Mouse (Mus musculus): ENCODE results near the gene Timeless. TPM values are rescaled to one million over a fixed set of nuclear protein-coding genes. Genes with fewer than 3 reads are reported as not detected.
"Not testable (repeated sequence)": the region's sequence is repeated elsewhere in the genome, so short reads cannot be mapped to it uniquely, and the experiment has no call there.

Timeless gene
- polyA plus RNA-seq, 1 experiment, result 3.6 TPM

DNA sequence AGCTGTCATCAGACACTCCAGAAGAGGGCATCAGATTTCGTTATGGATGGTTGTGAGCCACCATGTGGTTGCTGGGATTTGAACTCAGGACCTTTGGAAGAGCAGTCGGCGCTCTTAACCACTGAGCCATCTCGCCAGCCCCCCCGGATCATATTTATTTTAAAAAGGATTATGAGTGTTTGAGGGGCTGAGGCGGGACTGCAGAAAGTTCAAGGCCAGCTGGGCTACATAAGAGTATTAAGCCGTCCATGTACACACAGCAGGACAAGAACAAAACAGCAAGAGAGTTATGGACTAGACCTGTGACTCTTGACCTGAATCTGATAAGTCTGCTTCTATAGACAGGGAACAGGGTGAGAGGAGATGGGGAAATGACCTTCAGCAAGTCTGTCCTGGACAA lies 28.5 kb downstream of the Timeless start:
- H3K4me1 ChIP-seq (ENCODE audit: control insufficient read depth, insufficient read depth, insufficient read length, low read length); H3K27ac ChIP-seq (replicated peaks; ENCODE audit: low read depth, low read length); H3K4me3 ChIP-seq (ENCODE audit: insufficient read depth, low read depth, low read length): not testable (repeated sequence)

DNA sequence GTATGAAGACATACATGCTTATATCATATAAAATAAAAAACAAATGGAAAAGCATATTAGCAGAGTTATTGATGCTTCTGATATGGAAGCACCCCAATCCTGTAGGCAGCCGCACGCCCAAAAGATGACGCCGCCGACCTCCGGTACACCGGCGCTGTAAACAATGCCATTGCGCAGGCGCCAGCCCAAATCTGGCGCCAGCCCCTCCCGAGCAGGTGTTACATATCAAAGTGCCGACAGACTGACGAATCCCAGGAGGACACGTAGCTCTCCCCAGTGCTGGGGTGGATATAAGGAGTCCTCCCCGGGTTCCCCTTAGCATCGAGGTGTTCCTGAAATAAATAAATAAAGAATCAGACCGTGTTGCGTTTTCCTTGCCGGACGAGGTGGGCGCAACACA lies 30.4 kb downstream of the Timeless start:
- no peaks in the 10 kb centered on the region for H3K4me1 ChIP-seq (ENCODE audit: control insufficient read depth, insufficient read depth, insufficient read length, low read length)
- H3K27ac ChIP-seq (replicated peaks; ENCODE audit: low read depth, low read length), result no peak overlapping the region
- no peak overlapping the region for H3K4me3 ChIP-seq (ENCODE audit: insufficient read depth, low read depth, low read length)

DNA sequence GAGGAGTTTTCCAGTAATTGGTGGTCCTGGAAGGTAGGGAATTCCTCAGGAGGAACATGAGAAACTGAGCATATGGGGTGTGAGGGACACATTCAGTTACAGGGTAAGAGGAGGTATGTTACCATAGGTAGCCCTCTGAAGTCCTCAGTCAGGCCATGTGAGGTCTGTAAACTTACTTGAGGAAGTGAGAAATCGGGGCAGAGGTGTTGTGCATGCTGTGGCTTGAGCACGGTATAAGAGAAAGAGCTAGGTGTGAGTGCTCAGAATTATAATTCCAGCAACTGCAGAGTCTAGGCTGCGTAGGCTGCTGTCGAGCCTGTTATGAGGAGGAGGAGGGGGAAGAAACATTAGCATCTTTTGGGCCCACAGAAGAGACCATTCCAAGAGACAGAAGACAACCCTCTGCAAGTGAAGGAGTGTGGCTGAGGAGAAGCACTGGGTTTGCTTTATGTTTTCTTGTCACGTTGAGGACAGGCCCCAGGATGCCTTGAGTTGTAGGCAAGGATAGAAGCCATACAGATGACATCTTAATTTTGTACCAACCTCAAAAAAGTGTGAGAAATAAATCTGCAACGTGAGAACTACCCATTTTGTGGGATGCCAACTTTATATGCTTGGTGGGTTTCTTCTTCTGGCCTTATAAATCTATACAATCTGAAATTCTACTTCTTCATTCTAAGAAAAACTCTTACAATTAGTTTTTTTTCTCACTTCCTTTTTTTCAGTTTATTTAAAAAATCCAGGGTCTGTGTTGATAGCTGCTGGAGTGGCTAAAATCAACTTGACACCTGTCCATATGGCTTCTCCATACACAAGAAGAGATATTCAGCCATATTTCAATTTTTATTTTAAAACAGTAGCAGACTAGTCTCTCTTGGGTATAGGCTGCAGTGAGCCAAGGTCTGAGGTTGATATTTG lies 31.8 kb downstream of the Timeless start:
- Histone ChIP-seq H3K4me3 (ENCODE audit: insufficient read depth, low read depth, low read length) (no peak overlapping the region), H3K4me1 (ENCODE audit: control insufficient read depth, insufficient read depth, insufficient read length, low read length) (no peaks in the 10 kb centered on the region), H3K27ac (replicated peaks; ENCODE audit: low read depth, low read length) (no peak overlapping the region)

GRCm38 (mm10) chr10:128268371-128268770 lies 36.5 kb downstream of the Timeless start, which contains the start of gene Apof:
Apof (plus strand) TSS chr10:128268671.
- Histone ChIP-seq H3K4me3 (ENCODE audit: insufficient read depth, low read depth, low read length) (no peak within 1 kb of the TSS), H3K27ac (replicated peaks; ENCODE audit: low read depth, low read length) (peak within 1 kb of the TSS; percentile 70; the same call in 1 of the 2 replicates)

GRCm38 (mm10) chr10:128269206-128269910 lies 37.5 kb downstream of the Timeless start:
- H3K27ac ChIP-seq (replicated peaks; ENCODE audit: low read depth, low read length), result peak overlapping the region; percentile 70
- H3K4me3 ChIP-seq (ENCODE audit: insufficient read depth, low read depth, low read length), result no peak overlapping the region
- peaks cover 4% of the 10 kb centered on the region for H3K4me1 ChIP-seq (ENCODE audit: control insufficient read depth, insufficient read depth, insufficient read length, low read length)

More at GRCm38 (mm10) chr10:128268371-128268770, 36.5 kb downstream of the Timeless start, which contains the start of gene Apof:
- peaks cover 4% of the 10 kb centered on the region for H3K4me1 ChIP-seq (ENCODE audit: control insufficient read depth, insufficient read depth, insufficient read length, low read length)

- peak within 1 kb of the TSS; percentile 87 for H3K4me3 ChIP-seq (ENCODE audit: insufficient read depth, low read depth, low read length)
- peaks cover 4% of the 10 kb centered on the region for H3K4me1 ChIP-seq (ENCODE audit: control insufficient read depth, insufficient read depth, insufficient read length, low read length)
- peak within 1 kb of the TSS; percentile 70 for H3K27ac ChIP-seq (replicated peaks; ENCODE audit: low read depth, low read length)
These were observed 38.5 kb downstream of the Timeless start, which contains the start of gene Stat2 for GRCm38 (mm10) chr10:128270287-128270841. Stat2 (plus strand) TSS chr10:128270559.

DNA sequence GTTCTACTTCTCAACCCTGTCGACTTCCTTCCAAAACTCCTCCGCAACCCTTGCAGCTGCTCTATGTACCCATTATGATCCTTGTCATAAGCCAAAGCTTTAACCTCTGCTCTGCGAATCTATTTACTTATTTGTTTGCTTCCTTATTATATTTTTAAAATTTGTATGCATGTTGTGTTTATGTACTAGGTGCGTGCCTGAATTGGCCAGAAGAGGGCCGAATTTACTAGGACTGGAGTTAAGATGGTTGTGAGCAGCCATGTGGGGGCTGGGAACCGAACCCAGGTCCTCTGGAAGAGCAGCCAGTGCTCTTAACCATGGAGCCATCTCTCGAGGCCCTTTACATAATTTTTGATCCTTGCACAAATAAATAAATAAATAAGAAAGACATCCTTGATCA lies 39.0 kb downstream of the Timeless start:
- Histone ChIP-seq H3K4me3 (ENCODE audit: insufficient read depth, low read depth, low read length) (peak overlapping the region; percentile 87), H3K4me1 (ENCODE audit: control insufficient read depth, insufficient read depth, insufficient read length, low read length) (peaks cover 4% of the 10 kb centered on the region), H3K27ac (replicated peaks; ENCODE audit: low read depth, low read length) (peak overlapping the region; percentile 61)

DNA sequence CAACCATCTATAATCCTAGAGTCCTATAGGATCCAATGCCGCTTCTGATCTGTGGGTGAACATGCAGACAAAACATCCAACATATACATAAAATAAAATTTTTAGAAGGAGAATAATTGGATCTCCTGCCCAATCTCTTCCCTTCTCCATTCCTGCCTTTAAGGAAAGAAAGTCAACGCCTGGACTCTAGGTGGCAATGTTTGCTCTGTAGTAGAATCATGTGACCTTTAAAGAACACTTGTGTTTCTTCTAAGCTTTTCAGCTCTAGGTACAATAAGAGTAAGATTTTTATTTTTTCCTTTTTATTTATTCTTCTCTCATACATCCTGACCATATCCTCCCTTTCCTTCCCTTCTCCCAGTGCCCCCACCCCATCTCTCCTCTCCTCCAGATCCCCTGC lies 40.0 kb downstream of the Timeless start:
- Histone ChIP-seq H3K27ac (replicated peaks; ENCODE audit: low read depth, low read length) (no peak overlapping the region), H3K4me3 (ENCODE audit: insufficient read depth, low read depth, low read length) (0 out of 2 replicates have a peak overlapping the region, but pooled peaks have one; percentile 31), H3K4me1 (ENCODE audit: control insufficient read depth, insufficient read depth, insufficient read length, low read length) (peaks cover 4% of the 10 kb centered on the region)

- not testable (repeated sequence) for H3K4me1 ChIP-seq (ENCODE audit: control insufficient read depth, insufficient read depth, insufficient read length, low read length); H3K27ac ChIP-seq (replicated peaks; ENCODE audit: low read depth, low read length); H3K4me3 ChIP-seq (ENCODE audit: insufficient read depth, low read depth, low read length)
These were observed 41.1 kb downstream of the Timeless start for GRCm38 (mm10) chr10:128272819-128273439.

DNA sequence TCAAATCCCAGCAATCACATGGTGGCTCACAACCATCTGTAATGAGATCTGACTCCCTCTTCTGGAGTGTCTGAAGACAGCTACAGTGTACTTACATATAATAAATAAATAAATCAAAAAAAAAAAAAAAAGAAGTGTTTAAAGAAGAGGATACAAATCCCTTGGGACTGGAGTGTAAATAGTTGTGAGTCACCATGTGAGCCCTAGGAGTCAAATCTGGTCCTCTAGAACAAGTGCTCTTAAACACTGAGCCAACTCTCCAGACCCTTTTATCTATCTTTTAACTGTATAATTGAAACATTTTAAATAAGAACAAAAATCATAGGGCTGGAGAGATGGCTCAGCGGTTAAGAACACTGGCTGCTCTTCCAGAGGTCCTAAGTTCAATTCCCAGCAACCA lies 43.5 kb downstream of the Timeless start:
- H3K27ac ChIP-seq (replicated peaks; ENCODE audit: low read depth, low read length); H3K4me3 ChIP-seq (ENCODE audit: insufficient read depth, low read depth, low read length): not testable (repeated sequence)

DNA sequence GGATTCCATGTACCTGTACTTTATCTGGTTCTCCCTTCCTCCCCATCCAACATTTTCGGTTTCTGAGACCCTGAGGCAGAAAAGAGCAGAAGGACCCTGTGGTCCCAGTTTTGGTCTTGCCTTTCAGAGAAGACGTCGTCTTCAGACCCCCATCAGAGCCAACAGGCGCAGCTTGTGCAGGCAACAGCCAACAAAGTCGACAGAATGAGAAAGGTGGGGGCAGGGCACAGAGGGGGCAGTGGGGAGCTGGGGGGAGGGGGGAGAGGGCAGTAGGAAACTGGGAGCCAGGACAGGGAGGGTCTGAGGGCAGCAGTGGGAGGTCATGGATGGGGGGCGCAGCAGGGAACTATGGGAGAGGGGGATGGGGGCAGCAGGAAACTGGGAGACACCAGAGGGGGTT lies 46.3 kb downstream of the Timeless start:
- no peak overlapping the region for H3K4me3 ChIP-seq (ENCODE audit: insufficient read depth, low read depth, low read length)
- H3K27ac ChIP-seq (replicated peaks; ENCODE audit: low read depth, low read length), result no peak overlapping the region
- no peaks in the 10 kb centered on the region for H3K4me1 ChIP-seq (ENCODE audit: control insufficient read depth, insufficient read depth, insufficient read length, low read length)

More for the DNA sequence above, 43.5 kb downstream of the Timeless start:
- H3K4me1 ChIP-seq (ENCODE audit: control insufficient read depth, insufficient read depth, insufficient read length, low read length), result not testable (repeated sequence)

DNA sequence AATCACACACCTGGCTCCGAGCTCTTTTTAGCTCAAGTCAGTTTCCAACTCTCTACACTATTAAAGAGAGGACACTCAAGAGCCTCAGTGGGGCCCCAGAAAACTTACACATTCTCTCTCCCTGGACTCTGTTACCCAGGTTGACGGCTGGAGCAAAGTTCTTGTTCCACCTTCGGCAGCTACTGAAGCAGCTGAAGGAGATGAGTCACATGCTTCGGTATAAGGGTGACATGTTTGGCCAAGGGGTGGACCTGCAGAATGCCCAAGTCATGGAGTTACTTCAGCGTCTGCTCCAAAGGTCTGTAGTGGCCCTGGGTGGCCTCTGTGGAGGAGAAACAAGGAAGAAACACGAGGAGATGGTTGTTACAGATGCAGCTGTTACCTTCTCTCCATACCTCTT lies 49.1 kb downstream of the Timeless start:
- no peak overlapping the region for H3K4me3 ChIP-seq (ENCODE audit: insufficient read depth, low read depth, low read length)
- no peak overlapping the region for H3K27ac ChIP-seq (replicated peaks; ENCODE audit: low read depth, low read length)
- H3K4me1 ChIP-seq (ENCODE audit: control insufficient read depth, insufficient read depth, insufficient read length, low read length), result no peaks in the 10 kb centered on the region

- H3K4me3 ChIP-seq (ENCODE audit: insufficient read depth, low read depth, low read length), result no peak overlapping the region
- H3K27ac ChIP-seq (replicated peaks; ENCODE audit: low read depth, low read length), result no peak overlapping the region
- no peaks in the 10 kb centered on the region for H3K4me1 ChIP-seq (ENCODE audit: control insufficient read depth, insufficient read depth, insufficient read length, low read length)
These were observed 49.8 kb downstream of the Timeless start for GRCm38 (mm10) chr10:128281682-128282081.

DNA sequence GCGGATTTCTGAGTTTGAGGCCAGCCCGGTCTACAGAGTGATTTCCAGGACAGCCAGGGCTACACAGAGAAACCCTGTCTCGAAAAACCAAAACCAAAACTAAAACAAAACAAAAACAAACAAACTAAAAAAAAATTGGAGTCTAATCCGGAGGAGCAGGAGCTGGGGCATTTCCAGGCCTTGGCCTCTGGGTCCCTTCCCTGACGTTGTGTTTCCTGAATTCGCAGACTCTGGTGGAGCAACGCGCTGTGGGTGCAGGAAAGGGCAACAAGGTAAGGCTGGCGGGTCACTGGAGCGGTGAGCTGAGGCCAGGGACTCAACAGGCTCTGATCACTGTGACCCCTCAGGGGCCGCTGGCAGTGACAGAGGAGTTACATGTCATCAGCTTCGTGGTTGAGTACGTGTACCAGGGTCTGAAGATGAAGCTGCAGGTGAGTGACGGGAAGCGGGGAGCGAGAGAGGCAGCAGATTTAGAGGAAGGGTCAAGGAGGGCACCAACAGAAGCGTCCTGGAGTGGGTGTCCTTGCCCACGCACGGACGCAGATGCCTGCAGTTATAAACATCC lies 51.1 kb downstream of the Timeless start:
- Histone ChIP-seq H3K27ac (replicated peaks; ENCODE audit: low read depth, low read length) (no peak overlapping the region), H3K4me1 (ENCODE audit: control insufficient read depth, insufficient read depth, insufficient read length, low read length) (no peaks in the 10 kb centered on the region), H3K4me3 (ENCODE audit: insufficient read depth, low read depth, low read length) (no peak overlapping the region)

Measured in brown adipose tissue, adult 24 weeks (tissue).